Mouse (Mus musculus) CH12.LX (cell line): ENCODE results near the gene 4933411K16Rik. TPM values are rescaled to one million over a fixed set of nuclear protein-coding genes. Genes with fewer than 3 reads are reported as not detected.

Experiments used
- DNase-seq: peaks from one replicate; pipeline ENCODE4 v3.0.0-alpha.2; 2013; ENCODE audit errors: extremely low read depth
- H3K27ac ChIP-seq: 2 replicates; pipeline ENCODE4 v1.5.1; 2012; ENCODE audit warnings: low read depth, mild to moderate bottlenecking, control low read depth, moderate library complexity; ENCODE audit not compliant: insufficient read depth
- H3K27me3 ChIP-seq: replicated peaks from 2 replicates; pipeline ENCODE3; 2012; ENCODE audit warnings: inconsistent platforms
- H3K36me3 ChIP-seq, 2 experiments: replicated peaks in 1 of 2; 2 replicates each; pipeline versions ENCODE3 to v1.6.1; 2012; ENCODE audit warnings: inconsistent platforms in 1 of 2, low read length in 1 of 2, mild to moderate bottlenecking in 1 of 2, mixed read lengths in 1 of 2, moderate library complexity in 1 of 2; ENCODE audit not compliant: control insufficient read depth in 1 of 2, insufficient read depth in 1 of 2
- H3K4me1 ChIP-seq, 2 experiments: 2 replicates each; pipeline ENCODE4 v1.6.1; 2012; ENCODE audit warnings: inconsistent platforms in 1 of 2, moderate library complexity in 1 of 2; ENCODE audit not compliant: insufficient read depth in 2 of 2, control insufficient read depth in 1 of 2
- H3K4me2 ChIP-seq: 2 replicates; pipeline ENCODE4 v1.6.1; 2012; ENCODE audit warnings: low read depth, mild to moderate bottlenecking, control low read depth; ENCODE audit not compliant: poor library complexity, insufficient read depth, severe bottlenecking
- H3K4me3 ChIP-seq, 3 experiments: fragments of 150-350 bp in 1 of 3; sonication (generic) in 1 of 3; replicated peaks in 1 of 3; 2 replicates each; pipeline versions ENCODE3 to v1.5.1; 2011 to 2012; ENCODE audit warnings: low read depth in 2 of 3, low read length in 2 of 3, mild to moderate bottlenecking in 2 of 3, moderate library complexity in 2 of 3, control low read depth in 1 of 3, improper control_type of control experiment in 1 of 3, inconsistent platforms in 1 of 3, mixed read lengths in 1 of 3; ENCODE audit not compliant: poor library complexity in 1 of 3
- H3K79me2 ChIP-seq: replicated peaks from 2 replicates; pipeline ENCODE4 v1.6.1; 2012; ENCODE audit warnings: mild to moderate bottlenecking, moderate library complexity; ENCODE audit not compliant: control insufficient read depth, poor library complexity, insufficient read depth, severe bottlenecking; ENCODE audit errors: extremely low read depth
- H3K9ac ChIP-seq: 2 replicates; pipeline ENCODE4 v1.6.1; 2012; ENCODE audit warnings: low read depth, mild to moderate bottlenecking, control low read depth, moderate library complexity; ENCODE audit not compliant: insufficient read depth
- H3K9me3 ChIP-seq: replicated peaks from 2 replicates; pipeline ENCODE3; 2012; ENCODE audit warnings: low read length, inconsistent platforms, mixed read lengths
- BHLHE40 ChIP-seq: IDR thresholded peaks from 2 replicates; pipeline ENCODE4 v1.6.1; 2011; ENCODE audit warnings: mild to moderate bottlenecking, low read depth, low read length, improper control_type of control experiment
- CHD2 ChIP-seq: IDR thresholded peaks from 2 replicates; pipeline ENCODE4 v1.6.1; 2011; ENCODE audit warnings: low read length, improper control_type of control experiment
- CTCF ChIP-seq, 2 experiments: IDR thresholded peaks in 1 of 2; conservative IDR thresholded peaks in 1 of 2; 2 replicates each; pipeline ENCODE4 v1.5.1; 2011 to 2012; ENCODE audit warnings: low read depth in 2 of 2, low read length in 2 of 2, improper control_type of control experiment in 1 of 2, inconsistent platforms in 1 of 2, mild to moderate bottlenecking in 1 of 2, moderate library complexity in 1 of 2
- ETS1 ChIP-seq: conservative IDR thresholded peaks from 2 replicates; pipeline ENCODE4 v1.6.1; 2012; ENCODE audit warnings: low read depth, mild to moderate bottlenecking, inconsistent platforms, low read length, improper control_type of control experiment, moderate library complexity
- GABPA ChIP-seq: IDR thresholded peaks from 2 replicates; pipeline ENCODE4 v1.6.1; 2012; ENCODE audit warnings: low read depth, low read length, improper control_type of control experiment, inconsistent platforms; ENCODE audit not compliant: insufficient replicate concordance
- JUND ChIP-seq: conservative IDR thresholded peaks from 2 replicates; pipeline ENCODE4 v1.6.1; 2011; ENCODE audit warnings: low read depth, low read length, improper control_type of control experiment
- KAT2A ChIP-seq: IDR thresholded peaks from 2 replicates; pipeline ENCODE4 v1.6.1; 2012; ENCODE audit warnings: low read length, improper control_type of control experiment, inconsistent platforms; ENCODE audit not compliant: insufficient replicate concordance
- MAFK ChIP-seq: IDR thresholded peaks from 2 replicates; pipeline ENCODE4 v1.6.1; 2011; ENCODE audit warnings: low read length, improper control_type of control experiment; ENCODE audit not compliant: insufficient replicate concordance
- MAZ ChIP-seq: IDR thresholded peaks from 2 replicates; pipeline ENCODE4 v1.6.1; 2012; ENCODE audit warnings: low read depth, mild to moderate bottlenecking, inconsistent platforms, low read length, improper control_type of control experiment, moderate library complexity
- MXI1 ChIP-seq: IDR thresholded peaks from 2 replicates; pipeline ENCODE4 v1.6.1; 2011; ENCODE audit warnings: mild to moderate bottlenecking, low read depth, low read length, improper control_type of control experiment
- MYC ChIP-seq: IDR thresholded peaks from 2 replicates; pipeline ENCODE4 v1.6.1; 2011; ENCODE audit warnings: low read depth, mild to moderate bottlenecking, improper control_type of control experiment, low read length
- RCOR1 ChIP-seq: conservative IDR thresholded peaks from 2 replicates; pipeline ENCODE4 v1.6.1; 2012; ENCODE audit warnings: low read depth, mild to moderate bottlenecking, inconsistent platforms, low read length, improper control_type of control experiment
- SIN3A ChIP-seq: IDR thresholded peaks from 2 replicates; pipeline ENCODE4 v1.6.1; 2012; ENCODE audit warnings: low read length, improper control_type of control experiment, inconsistent platforms
- SMC3 ChIP-seq: IDR thresholded peaks from 2 replicates; pipeline ENCODE4 v1.6.1; 2011; ENCODE audit warnings: low read depth, low read length, improper control_type of control experiment
- TCF12 ChIP-seq: IDR thresholded peaks from 2 replicates; pipeline ENCODE4 v1.6.1; 2014; ENCODE audit warnings: low read depth, mild to moderate bottlenecking, inconsistent platforms, low read length, improper control_type of control experiment
- USF1 ChIP-seq: IDR thresholded peaks from 2 replicates; pipeline ENCODE4 v1.6.1; 2014; ENCODE audit warnings: low read depth, mild to moderate bottlenecking, inconsistent platforms, low read length, improper control_type of control experiment
- USF2 ChIP-seq: conservative IDR thresholded peaks from 2 replicates; pipeline ENCODE4 v1.6.1; 2011; ENCODE audit warnings: low read depth, low read length, improper control_type of control experiment
- ZKSCAN1 ChIP-seq: IDR thresholded peaks from 2 replicates; pipeline ENCODE4 v1.6.1; 2012; ENCODE audit warnings: low read depth, inconsistent platforms, low read length, improper control_type of control experiment, borderline replicate concordance
- dilution Hi-C: fragments of 300-500 bp; cut with MboI; formaldehyde crosslinking; loops from 2 replicates; pipeline ENCODE4 v1.14.3; 2020; ENCODE audit warnings: low sequenced_read_pairs; ENCODE audit not compliant: extremely low pct_unique_long_range_greater_than_20kb, extremely low pct_ligation_motif_present
- in situ Hi-C: fragments of 300-500 bp; cut with MboI; formaldehyde crosslinking; loops from 3 replicates; pipeline ENCODE4 v1.14.3; 2019; ENCODE audit warnings: low sequenced_read_pairs, low pct_ligation_motif_present, low pct_unique_long_range_greater_than_20kb, mixed read lengths
- polyA plus RNA-seq: library from polyadenylated mRNA; unstranded; fragments of >175 nt; gene quantifications from 2 replicates; pipeline ENCODE4 v1.2.1, GENCODE M21; 2012; ENCODE audit warnings: low read depth; ENCODE audit not compliant: insufficient read length
- total RNA-seq, 2 experiments: library from RNA; depleted of rRNA; stranded (reverse); fragments of 300-350 nt in 1 of 2; fragments of >200 nt in 1 of 2; gene quantifications; 2 replicates each; pipeline ENCODE4 v1.2.3; 2012 to 2014

4933411K16Rik gene
- total and polyA plus RNA-seq, 3 experiments = not detected

DNA sequence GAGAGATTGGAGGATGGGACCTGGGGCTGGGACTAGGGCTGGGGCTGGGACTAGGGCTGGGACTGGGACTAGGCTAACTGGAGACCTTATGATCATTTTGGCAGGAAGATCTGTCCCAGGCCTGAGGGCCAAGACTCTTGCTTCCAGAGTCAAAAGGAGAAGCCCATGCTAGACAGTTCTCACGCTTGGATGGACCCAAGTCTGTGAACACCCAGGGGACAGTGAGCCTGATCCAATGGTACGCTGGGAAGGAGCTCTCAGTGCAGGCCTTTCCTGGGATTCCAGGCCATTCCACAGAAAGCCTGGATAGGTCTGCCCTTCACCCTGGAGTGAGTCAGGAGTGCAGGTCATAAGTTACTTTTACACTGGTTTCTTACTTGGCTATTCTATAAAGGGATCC is 23.0 kb downstream of the 4933411K16Rik start:
- H3K27ac ChIP-seq = no peak overlapping the region
- TF ChIP-seq MAFK (no peak), TCF12 (no peak), SMC3 (no peak), GABPA (no peak), KAT2A (no peak), MYC (no peak), RCOR1 (no peak), USF2 (no peak), ZKSCAN1 (no peak), MAZ (no peak), CTCF (conservative IDR thresholded peaks at IDR 0.05 in 1 of 2, IDR thresholded peaks at IDR 0.05 in 1 of 2; ENCODE audit: low read depth in 2 of 2, low read length in 2 of 2) (no peak), JUND (no peak), CHD2 (no peak), BHLHE40 (no peak), ETS1 (no peak), USF1 (no peak)
- in situ Hi-C loops = no loop called here
- H3K79me2 ChIP-seq = no peaks in the 10 kb centered on the region
- no peak overlapping the region for H3K9ac ChIP-seq
- no peak overlapping the region for H3K4me2 ChIP-seq
- H3K4me1 ChIP-seq = no peaks in the 10 kb centered on the region
- H3K9me3 ChIP-seq = peaks cover 4% of the 10 kb centered on the region
- peaks cover 7% of the 10 kb centered on the region for H3K27me3 ChIP-seq
- dilution Hi-C loops = no loop called here
- no peak overlapping the region for H3K4me3 ChIP-seq
- H3K36me3 ChIP-seq = no peaks in the 10 kb centered on the region
- DNase-seq = no peak

DNA sequence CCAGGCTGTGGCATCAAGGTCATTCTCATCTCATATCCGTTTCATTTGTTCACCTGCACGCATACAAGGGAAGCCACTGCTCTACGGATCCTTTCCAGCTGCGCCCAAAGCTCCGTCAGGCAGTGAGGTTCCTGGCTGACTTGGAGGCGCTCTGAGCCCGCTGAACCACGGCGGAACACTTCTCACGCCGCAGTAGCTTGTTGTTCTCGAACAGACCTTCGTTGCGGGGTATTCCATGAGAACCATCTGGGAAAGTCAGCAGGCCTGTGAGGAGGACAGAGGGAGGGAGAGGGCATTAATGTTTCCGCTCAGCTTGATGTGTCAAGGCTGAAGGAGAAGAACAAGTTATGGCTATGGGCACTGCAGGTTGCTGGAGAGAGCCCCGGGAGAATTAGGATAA is 23.9 kb downstream of the 4933411K16Rik start:
- Histone ChIP-seq H3K36me3 (no peaks in the 10 kb centered on the region), H3K79me2 (no peaks in the 10 kb centered on the region), H3K4me1 (no peaks in the 10 kb centered on the region), H3K27me3 (peaks cover 7% of the 10 kb centered on the region), H3K4me2 (no peak overlapping the region), H3K4me3 (no peak overlapping the region), H3K9ac (no peak overlapping the region), H3K27ac (no peak overlapping the region), H3K9me3 (no peaks in the 10 kb centered on the region)
- in situ Hi-C loops = no loop called here
- TF ChIP-seq MXI1 = no peak
- no peak for TF ChIP-seq ETS1
- TF ChIP-seq CTCF (conservative IDR thresholded peaks at IDR 0.05 in 1 of 2, IDR thresholded peaks at IDR 0.05 in 1 of 2; ENCODE audit: low read depth in 2 of 2, low read length in 2 of 2) = no peak
- TF ChIP-seq SIN3A = no peak
- TF ChIP-seq USF1 = no peak
- dilution Hi-C loops = no loop called here
- DNase-seq = no peak
